Mouse (Mus musculus): ENCODE measurements around the gene Gm28827. TPM values are rescaled to one million over a fixed set of nuclear protein-coding genes. Genes with fewer than 3 reads are reported as not detected.
"Not testable (repeated sequence)": the region's sequence is repeated elsewhere in the genome, so short reads cannot be mapped to it uniquely, and the experiment has no call there.

Gm28827 gene
- polyA plus RNA-seq (2016; fragmentation: Nextera tagmentation; extraction: Ambion mirVana): not detected in 2 replicates

DNA sequence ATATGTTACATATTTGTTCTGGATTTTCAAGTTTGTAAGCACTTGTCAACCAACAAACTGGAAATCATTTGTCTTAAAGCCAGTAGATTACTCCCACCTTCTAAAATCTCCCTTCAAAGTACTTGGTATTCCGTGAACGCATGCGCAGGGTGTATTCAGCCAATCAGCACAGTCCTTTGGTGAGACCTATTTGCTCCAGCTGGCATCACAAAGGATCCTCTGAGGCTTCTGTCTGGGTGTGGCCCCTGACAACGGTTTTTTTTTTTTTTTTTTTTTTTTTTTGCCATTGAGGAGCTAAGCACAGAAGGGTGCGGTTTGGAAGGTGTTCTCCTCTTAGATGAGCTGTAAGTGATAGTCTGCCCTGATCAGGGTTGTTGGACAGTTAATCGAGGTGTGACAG lies at the start of gene Gm28827:
Gm28827 (plus strand) TSS at position 301 of the 400 bp plus-strand sequence.
- H3K4me3 ChIP-seq; DNase-seq (ENCODE audit: extremely low spot score, low spot score); H3K4me1 ChIP-seq; H3K27me3 ChIP-seq (ENCODE audit: poor library complexity, severe bottlenecking); H3K36me3 ChIP-seq (replicated peaks); H3K9me3 ChIP-seq; H3K27ac ChIP-seq: not testable (repeated sequence)
- WGBS: no CpG with 5 or more reads among the region's 6 CpGs
